Mouse (Mus musculus) common myeloid progenitor, adult 5-6 weeks (primary cell): ENCODE results near the gene Gpc6. TPM values are rescaled to one million over a fixed set of nuclear protein-coding genes. Genes with fewer than 3 reads are reported as not detected.

Experiments used
- ATAC-seq: replicated peaks from 2 replicates; pipeline ENCODE4 v1.8.0; 2016; ENCODE audit warnings: low read depth, mild to moderate bottlenecking, moderate TSS enrichment, inconsistent platforms; ENCODE audit not compliant: poor library complexity, severe bottlenecking
- total RNA-seq: library from RNA; stranded (forward); fragments of 200-1000, 187-1606 nt; gene quantifications from 2 replicates; pipeline ENCODE4 v1.2.3, GENCODE M21; 2017

Gpc6 gene
- total RNA-seq, 1 experiment from 2014 or later: not detected

DNA sequence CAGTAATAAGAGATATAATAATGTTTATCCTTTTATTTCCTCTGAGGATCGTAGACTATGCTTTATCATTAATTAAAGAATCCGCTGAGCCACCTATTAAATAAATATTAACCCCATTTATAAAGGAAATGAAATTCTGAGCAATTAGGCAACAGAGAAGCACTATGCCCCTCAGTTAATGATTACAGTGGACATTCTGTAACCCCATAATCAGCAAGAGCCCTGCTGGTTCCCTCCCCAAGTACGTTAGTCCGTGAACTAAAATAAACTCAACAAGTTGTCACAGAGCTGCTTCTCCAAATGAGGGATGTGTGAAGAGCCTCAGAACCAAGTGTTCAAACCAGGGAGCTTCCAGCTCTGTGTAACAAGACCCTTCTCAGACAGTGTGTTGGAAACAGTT, 892.1 kb downstream of the Gpc6 start:
- no peak for ATAC-seq

DNA sequence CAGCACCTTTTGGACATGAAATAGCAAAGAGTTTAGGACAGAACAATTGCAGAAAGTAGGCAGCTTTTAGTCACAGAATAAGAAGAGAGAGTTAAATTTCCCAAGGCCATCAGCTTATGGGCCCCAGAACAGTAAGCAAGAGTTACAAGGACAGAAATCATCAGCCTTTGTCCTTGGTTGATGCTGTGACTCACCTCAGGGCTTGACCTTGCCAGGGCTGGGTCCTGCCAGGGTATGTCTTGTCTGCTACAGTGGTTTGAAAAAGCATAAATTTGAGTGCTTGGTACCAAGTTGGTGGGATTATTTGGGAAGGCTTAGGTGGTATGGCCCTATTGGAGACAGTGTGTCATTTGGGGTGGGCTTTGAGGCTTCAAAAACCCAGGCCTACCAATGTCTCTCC, 899.4 kb downstream of the Gpc6 start:
- no peak for ATAC-seq

GRCm38 (mm10) chr14:117826294-117827046, 901.4 kb downstream of the Gpc6 start:
- no peak for ATAC-seq

DNA sequence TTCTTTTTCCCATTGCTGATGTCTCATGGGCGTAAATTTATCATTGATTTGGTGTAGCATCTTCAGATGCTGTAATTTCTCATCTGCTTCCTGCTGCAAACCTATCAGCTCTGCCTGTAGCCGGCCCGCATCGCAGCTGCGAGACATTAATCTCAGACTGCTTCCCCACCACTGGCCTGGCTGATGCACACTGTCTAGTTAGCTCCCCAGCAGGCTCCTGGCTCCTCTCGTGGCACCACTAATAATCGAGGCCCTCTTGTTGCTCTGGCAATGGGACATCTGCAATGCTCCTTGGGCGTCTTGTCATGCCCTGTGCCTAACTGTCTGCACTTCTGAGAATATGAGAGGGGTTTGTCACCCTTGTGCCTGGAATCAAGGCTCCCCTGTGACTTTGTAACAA, 906.2 kb downstream of the Gpc6 start:
- ATAC-seq: no peak

DNA sequence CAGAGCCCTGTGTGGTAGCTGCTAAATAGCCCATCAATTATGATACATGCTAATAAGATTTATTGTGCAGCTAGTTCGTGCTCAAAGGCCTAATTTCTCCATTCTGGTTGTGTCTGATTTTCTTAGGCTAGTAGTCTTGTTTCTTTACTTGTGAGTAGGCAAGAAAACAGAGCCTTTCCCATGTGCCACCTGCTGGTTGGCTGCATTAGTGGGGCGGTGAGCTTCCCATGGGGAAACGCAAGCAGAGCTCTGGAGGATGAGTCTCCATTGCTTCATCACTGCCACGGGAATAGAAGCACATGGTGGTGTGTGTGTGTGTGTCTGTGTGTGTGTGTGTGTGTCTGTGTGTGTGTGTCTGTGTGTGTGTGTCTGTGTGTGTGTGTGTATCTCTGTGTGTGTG, 906.6 kb downstream of the Gpc6 start:
- 0 out of 2 replicates have a peak, but pooled peaks have one; percentile 54 for ATAC-seq

- no peak for ATAC-seq
These were observed 910.4 kb downstream of the Gpc6 start for GRCm38 (mm10) chr14:117835506-117835905.

DNA sequence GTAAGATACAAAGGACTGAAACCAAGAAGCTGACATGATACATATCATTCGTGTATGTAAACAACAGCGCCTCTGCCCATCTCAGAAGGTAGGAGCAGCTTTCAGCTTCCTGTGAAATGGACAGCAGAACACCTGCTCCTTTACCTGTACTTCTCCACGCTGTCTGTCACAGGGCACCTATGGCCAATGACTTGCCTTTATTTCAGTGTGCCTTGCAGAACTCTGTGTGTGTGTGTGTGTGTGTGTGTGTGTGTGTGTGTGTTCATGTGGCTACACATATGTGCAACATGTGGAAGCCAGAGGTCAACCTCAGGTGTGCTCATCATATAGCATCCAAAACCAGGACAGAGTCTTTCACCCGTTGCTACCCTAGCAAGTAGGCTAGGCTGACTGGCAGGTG, 911.9 kb downstream of the Gpc6 start:
- ATAC-seq: no peak

DNA sequence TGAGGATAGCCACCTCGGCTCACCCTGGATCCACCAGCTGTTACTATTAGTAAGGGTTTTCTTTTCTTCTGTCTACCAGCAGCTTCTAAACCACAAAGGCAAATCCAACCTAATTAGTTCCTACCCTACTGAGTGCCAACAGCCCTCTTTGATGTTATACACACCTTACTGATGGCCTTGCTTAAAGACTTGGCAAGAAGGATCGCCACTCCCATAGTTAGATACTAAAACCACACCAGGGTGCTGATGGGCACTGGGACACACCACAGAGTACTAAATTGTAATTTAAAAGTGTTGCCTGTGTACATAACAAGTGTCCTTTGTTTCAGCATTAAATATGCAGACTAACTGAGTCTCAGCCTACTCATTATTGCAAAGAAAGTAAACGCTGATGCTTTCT, 912.6 kb downstream of the Gpc6 start:
- no peak for ATAC-seq

DNA sequence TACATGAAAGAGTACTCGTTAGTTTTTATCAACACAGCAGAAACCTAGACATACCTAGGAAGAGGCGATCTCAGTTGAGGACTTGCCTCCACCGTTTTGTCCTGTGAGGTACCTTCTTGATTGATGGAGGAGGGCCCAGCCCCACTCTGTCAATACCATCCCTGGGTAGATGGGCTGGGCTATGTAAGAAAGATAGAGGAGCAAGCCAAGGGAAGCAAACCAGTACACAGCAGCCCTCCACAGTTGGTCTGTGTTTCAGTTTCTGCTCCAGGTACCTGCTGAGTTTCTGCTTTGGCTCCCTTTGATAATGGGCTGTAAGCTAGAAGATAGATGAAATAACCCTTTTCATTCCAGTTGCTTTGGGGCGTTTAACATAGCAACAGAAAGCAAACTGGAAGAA, 916.1 kb downstream of the Gpc6 start:
- no peak for ATAC-seq

- no peak for ATAC-seq
These were observed 916.9 kb downstream of the Gpc6 start for GRCm38 (mm10) chr14:117841797-117842553.

DNA sequence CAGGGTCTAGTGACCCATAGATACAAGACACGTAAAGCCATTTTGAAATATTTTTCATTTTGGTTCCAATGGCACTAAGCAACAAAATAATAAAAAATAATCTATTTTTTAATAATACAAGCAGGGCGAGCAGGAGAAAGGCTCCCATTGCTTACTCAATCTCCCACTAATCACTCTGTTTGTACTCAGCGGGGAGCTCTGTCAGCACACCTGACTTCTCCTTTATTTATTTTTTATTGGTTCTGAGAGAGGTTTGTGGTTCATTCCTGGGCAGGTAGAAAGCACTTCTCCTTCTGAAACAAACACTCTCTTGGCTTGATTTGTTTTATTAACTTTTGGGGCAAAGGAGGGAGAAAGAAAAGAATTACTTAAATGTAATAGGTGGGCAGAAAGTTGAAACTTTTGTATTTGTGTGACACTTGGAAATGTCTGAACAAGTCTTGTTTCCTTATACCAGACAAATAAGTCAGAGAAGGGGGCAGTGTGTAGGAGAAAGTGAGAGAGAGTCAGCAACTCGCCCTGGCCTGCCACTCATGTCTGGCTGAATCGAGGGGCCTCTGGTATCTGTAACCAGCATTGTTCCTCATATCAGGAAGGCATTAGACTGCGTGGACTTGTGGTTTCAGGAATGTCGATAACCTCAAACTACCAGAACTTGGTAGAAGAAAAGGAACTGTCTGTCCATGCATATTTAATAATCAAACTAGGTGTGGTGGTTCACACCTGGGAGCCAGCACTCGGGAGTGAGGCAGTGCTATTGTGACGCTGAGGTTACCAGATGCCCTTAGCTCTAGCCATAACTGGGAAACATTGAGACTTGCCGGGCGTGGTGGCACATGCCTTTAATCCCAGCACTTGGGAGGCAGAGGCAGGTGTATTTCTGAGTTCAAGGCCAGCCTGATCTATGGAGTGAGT, 924.7 kb downstream of the Gpc6 start:
- ATAC-seq: no peak

DNA sequence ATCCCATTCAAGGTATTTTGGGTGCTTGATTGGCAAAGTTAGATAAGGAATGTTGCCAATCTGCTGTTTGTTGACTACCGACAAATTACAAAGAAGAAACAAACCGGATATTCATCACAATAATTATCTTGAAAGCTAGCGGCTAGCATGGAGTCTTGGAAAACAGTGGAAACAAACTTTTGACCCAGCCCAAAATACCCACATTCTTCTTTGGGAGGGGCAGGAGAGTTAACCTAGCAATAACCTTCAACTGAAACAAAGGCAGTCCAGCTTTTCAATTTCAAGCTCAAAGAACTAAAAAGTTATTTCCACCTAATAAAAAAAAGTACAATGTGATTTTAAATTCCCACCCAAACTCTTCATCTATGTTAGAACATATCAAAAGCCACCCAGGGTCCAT, 927.2 kb downstream of the Gpc6 start:
- ATAC-seq: no peak

- no peak for ATAC-seq
These were observed 927.7 kb downstream of the Gpc6 start for GRCm38 (mm10) chr14:117852842-117853241.

DNA sequence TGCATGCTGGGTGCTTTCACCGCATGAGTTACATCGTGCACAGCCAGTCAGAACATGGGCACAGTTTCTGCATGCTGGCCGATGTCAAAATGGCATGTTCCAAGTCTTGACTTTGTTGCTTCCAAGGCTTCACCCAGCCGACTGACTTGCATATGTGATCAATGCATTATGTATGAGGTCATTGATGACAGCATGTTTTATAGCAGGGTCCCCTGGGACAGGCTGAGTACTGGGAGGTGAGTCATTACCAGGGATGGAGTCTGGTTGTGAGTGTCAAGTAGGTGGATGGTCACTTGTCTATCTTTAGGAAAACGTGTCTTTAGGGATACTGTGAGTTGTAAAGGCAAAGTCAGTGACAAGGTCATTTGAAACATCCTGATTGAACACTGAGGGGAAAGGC, 929.4 kb downstream of the Gpc6 start:
- ATAC-seq: no peak

DNA sequence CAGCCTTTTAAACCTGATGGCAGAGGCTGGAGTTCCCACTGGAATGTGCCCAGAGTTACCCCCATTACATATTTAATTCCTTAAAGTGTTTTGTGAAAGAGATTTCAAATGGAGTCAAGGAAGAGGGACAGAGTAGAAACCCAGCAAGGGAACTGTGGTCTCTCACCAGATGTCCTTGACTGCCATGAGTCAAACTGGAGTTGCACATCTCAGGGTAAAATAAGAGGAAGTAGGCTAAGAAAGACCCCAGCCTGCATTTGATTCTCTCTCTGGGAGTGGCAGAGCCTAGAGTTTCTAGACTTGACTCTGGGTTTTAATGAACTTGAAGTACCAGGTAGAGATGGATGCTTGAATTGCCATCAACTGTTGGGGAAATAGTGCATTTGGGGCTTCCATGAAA, 946.2 kb downstream of the Gpc6 start:
- ATAC-seq: peak; percentile 56; the same call in 1 of the 2 replicates

- ATAC-seq: no peak
These were observed 954.2 kb downstream of the Gpc6 start for GRCm38 (mm10) chr14:117879313-117879712.

GRCm38 (mm10) chr14:117881112-117881511, 956.0 kb downstream of the Gpc6 start:
- no peak for ATAC-seq

DNA sequence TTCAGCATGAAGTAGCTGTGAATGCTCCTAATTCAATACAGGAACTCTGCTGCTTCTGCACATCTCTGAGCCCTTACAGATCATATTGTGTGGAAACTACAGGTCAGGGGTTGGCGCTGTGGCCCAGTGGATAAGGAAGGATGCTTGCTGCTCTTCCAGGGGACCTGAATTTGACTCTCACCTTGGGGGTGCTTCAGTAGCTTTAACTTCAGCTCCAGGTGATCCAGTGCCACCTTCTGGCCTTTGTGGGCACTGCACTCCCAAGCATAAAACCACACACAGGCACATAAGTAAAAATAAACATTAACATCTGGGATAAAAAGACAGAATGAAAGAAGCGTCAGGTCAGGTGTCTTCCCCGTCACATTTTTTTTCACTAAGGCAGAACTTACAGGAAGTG, 957.1 kb downstream of the Gpc6 start:
- ATAC-seq: peak; percentile 90

GRCm38 (mm10) chr14:117889653-117890052, 964.5 kb downstream of the Gpc6 start:
- ATAC-seq: no peak

GRCm38 (mm10) chr14:117891426-117891825, 966.3 kb downstream of the Gpc6 start:
- no peak for ATAC-seq

- ATAC-seq: no peak
These were observed 966.9 kb downstream of the Gpc6 start for GRCm38 (mm10) chr14:117892026-117892425.
